Mouse (Mus musculus) kidney, adult 2 months (tissue): ENCODE measurements around the gene Dnah17. TPM values are rescaled to one million over a fixed set of nuclear protein-coding genes. Genes with fewer than 3 reads are reported as not detected.

Experiments
- DNase-seq: peaks from one replicate; pipeline ENCODE4 v3.0.0; 2021
- H3K27ac ChIP-seq: fragments of 200-500 bp; 2 replicates; pipeline ENCODE4 v1.5.1; 2012; ENCODE audit warnings: low read depth, low read length, control low read depth, inconsistent platforms; ENCODE audit not compliant: insufficient read depth
- H3K27me3 ChIP-seq: fragments of 200-500 bp; replicated peaks from 2 replicates; pipeline ENCODE4 v1.6.1; 2012; ENCODE audit warnings: mild to moderate bottlenecking, moderate library complexity, low read length, inconsistent platforms; ENCODE audit not compliant: control insufficient read depth, insufficient read depth
- H3K36me3 ChIP-seq: fragments of 200-500 bp; 2 replicates; pipeline ENCODE4 v1.6.1; 2012; ENCODE audit warnings: mild to moderate bottlenecking, moderate library complexity, low read length, inconsistent platforms; ENCODE audit not compliant: control insufficient read depth, insufficient read depth
- H3K4me1 ChIP-seq: fragments of 200-500 bp; 2 replicates; pipeline ENCODE4 v1.6.1; 2011; ENCODE audit warnings: low read length; ENCODE audit not compliant: control insufficient read depth, insufficient read depth
- H3K4me3 ChIP-seq: fragments of 200-500 bp; 2 replicates; pipeline ENCODE4 v1.5.1; 2011; ENCODE audit warnings: mild to moderate bottlenecking, low read depth, low read length, control low read depth; ENCODE audit not compliant: insufficient read depth
- CTCF ChIP-seq: fragments of 200-500 bp; conservative IDR thresholded peaks from 2 replicates; pipeline ENCODE4 v1.5.1; 2011; ENCODE audit warnings: low read depth, mild to moderate bottlenecking, control low read depth, low read length, moderate library complexity, mixed read lengths; ENCODE audit not compliant: insufficient read depth, insufficient read length
- POLR2A ChIP-seq: fragments of 200-500 bp; IDR thresholded peaks from one replicate; pipeline ENCODE4 v1.6.1; 2011; ENCODE audit warnings: low read depth, low read length, control low read depth
- WGBS: fragments of 180-500 bp; shearing (Covaris S2); methylation state at CpG from one replicate; pipeline ENCODE4 v1.1.7; 2018; 5-methylcytosine and 5-hydroxymethylcytosine counted together
- polyA plus RNA-seq: library from polyadenylated mRNA; depleted of rRNA; stranded (reverse); fragments of >200 nt; gene quantifications from 2 replicates; pipeline ENCODE4 v1.2.3, GENCODE M21; 2012

Gene Dnah17
- polyA plus RNA-seq, 1 experiment, result 0.19 TPM

GRCm38 (mm10) chr11:118071227-118071912 lies 59.1 kb downstream of the Dnah17 start:
- WGBS, result 46% methylated on average over 11 of the region's 11 CpGs
- H3K4me3 ChIP-seq, result no peak overlapping the region
- H3K27ac ChIP-seq, result no peak overlapping the region
- no peaks in the 10 kb centered on the region for H3K36me3 ChIP-seq
- no peaks in the 10 kb centered on the region for H3K27me3 ChIP-seq
- no peak for DNase-seq
- TF ChIP-seq CTCF (no peak), POLR2A (no peak)
- H3K4me1 ChIP-seq, result no peaks in the 10 kb centered on the region

- H3K36me3 ChIP-seq, result no peaks in the 10 kb centered on the region
- 28% methylated on average over 16 of the region's 16 CpGs for WGBS
- no peak overlapping the region for H3K27ac ChIP-seq
- DNase-seq, result no peak
- H3K4me3 ChIP-seq, result no peak overlapping the region
- no peak for TF ChIP-seq POLR2A
- no peak for TF ChIP-seq CTCF
- H3K27me3 ChIP-seq, result no peaks in the 10 kb centered on the region
- no peaks in the 10 kb centered on the region for H3K4me1 ChIP-seq
These were observed 61.6 kb downstream of the Dnah17 start for GRCm38 (mm10) chr11:118068812-118069332.

- H3K4me1 ChIP-seq, result no peaks in the 10 kb centered on the region
- TF ChIP-seq POLR2A, result no peak
- TF ChIP-seq CTCF, result no peak
- no peaks in the 10 kb centered on the region for H3K27me3 ChIP-seq
- no peak overlapping the region for H3K27ac ChIP-seq
- H3K4me3 ChIP-seq, result no peak overlapping the region
- DNase-seq, result no peak
- H3K36me3 ChIP-seq, result no peaks in the 10 kb centered on the region
- WGBS, result 87% methylated on average over 8 of the region's 8 CpGs
These were observed 62.8 kb downstream of the Dnah17 start for GRCm38 (mm10) chr11:118067588-118067987.

GRCm38 (mm10) chr11:118060038-118060437 lies 70.4 kb downstream of the Dnah17 start:
- no peak overlapping the region for H3K27ac ChIP-seq
- H3K4me3 ChIP-seq, result no peak overlapping the region
- TF ChIP-seq POLR2A, result no peak
- no peak for TF ChIP-seq CTCF
- WGBS, result 86% methylated on average over 14 of the region's 14 CpGs
- no peaks in the 10 kb centered on the region for H3K27me3 ChIP-seq
- H3K4me1 ChIP-seq, result no peaks in the 10 kb centered on the region
- H3K36me3 ChIP-seq, result no peaks in the 10 kb centered on the region
- DNase-seq, result no peak

GRCm38 (mm10) chr11:118058872-118059271 lies 71.6 kb downstream of the Dnah17 start:
- H3K36me3 ChIP-seq, result no peaks in the 10 kb centered on the region
- no peak overlapping the region for H3K4me3 ChIP-seq
- no peak overlapping the region for H3K27ac ChIP-seq
- TF ChIP-seq CTCF (no peak), POLR2A (no peak)
- WGBS, result 72% methylated on average over 10 of the region's 10 CpGs
- H3K27me3 ChIP-seq, result no peaks in the 10 kb centered on the region
- no peak for DNase-seq
- H3K4me1 ChIP-seq, result no peaks in the 10 kb centered on the region

GRCm38 (mm10) chr11:118058367-118058766 lies 72.1 kb downstream of the Dnah17 start:
- no peak overlapping the region for H3K4me3 ChIP-seq
- H3K27ac ChIP-seq, result no peak overlapping the region
- 37% methylated on average over 12 of the region's 12 CpGs for WGBS
- DNase-seq, result no peak
- TF ChIP-seq CTCF (no peak), POLR2A (no peak)
- no peaks in the 10 kb centered on the region for H3K27me3 ChIP-seq
- no peaks in the 10 kb centered on the region for H3K36me3 ChIP-seq
- H3K4me1 ChIP-seq, result no peaks in the 10 kb centered on the region

GRCm38 (mm10) chr11:118050174-118050573 lies 80.3 kb downstream of the Dnah17 start:
- 53% methylated on average over 16 of the region's 16 CpGs for WGBS
- Histone ChIP-seq H3K27me3 (no peaks in the 10 kb centered on the region), H3K36me3 (no peaks in the 10 kb centered on the region), H3K4me1 (no peaks in the 10 kb centered on the region), H3K27ac (no peak overlapping the region), H3K4me3 (no peak overlapping the region)
- peak; percentile 88 for DNase-seq
- TF ChIP-seq CTCF (no peak), POLR2A (no peak)
